Mouse (Mus musculus) C2C12 (cell line): ENCODE data around the gene Hacl1. TPM values are rescaled to one million over a fixed set of nuclear protein-coding genes. Genes with fewer than 3 reads are reported as not detected.

ENCODE experiments used
- H3K27me3 ChIP-seq: one replicate; pipeline ENCODE4 v1.6.1; 2011; ENCODE audit not compliant: control insufficient read depth, insufficient read depth, insufficient read length
- H3K36me3 ChIP-seq: one replicate; pipeline ENCODE4 v1.6.1; 2011; ENCODE audit not compliant: control insufficient read depth, insufficient read depth
- H3K4me3 ChIP-seq: one replicate; pipeline ENCODE4 v1.5.1; 2011; ENCODE audit warnings: mild to moderate bottlenecking, control low read depth; ENCODE audit not compliant: poor library complexity, insufficient read depth, severe bottlenecking
- H3K79me2 ChIP-seq: one replicate; pipeline ENCODE4 v1.6.1; 2011; ENCODE audit not compliant: control insufficient read depth, insufficient read depth
- H3K79me3 ChIP-seq: one replicate; pipeline ENCODE4 v1.6.1; 2011; ENCODE audit warnings: low read depth, control low read depth
- H3ac ChIP-seq: one replicate; pipeline ENCODE3; 2011; ENCODE audit warnings: low read depth; ENCODE audit not compliant: control insufficient read depth, insufficient read length
- CEBPB ChIP-seq: IDR thresholded peaks from one replicate; pipeline ENCODE4 v1.6.1; 2011; ENCODE audit warnings: low read depth, mild to moderate bottlenecking, control low read depth, moderate library complexity
- CTCF ChIP-seq: IDR thresholded peaks from one replicate; pipeline ENCODE4 v1.5.1; 2011; ENCODE audit not compliant: control insufficient read depth, insufficient read depth, insufficient read length
- FOSL1 ChIP-seq: IDR thresholded peaks from one replicate; pipeline ENCODE4 v1.8.0; 2011; ENCODE audit warnings: mild to moderate bottlenecking, low read length; ENCODE audit not compliant: poor library complexity, insufficient read depth, severe bottlenecking
- MAX ChIP-seq: IDR thresholded peaks from one replicate; pipeline ENCODE4 v1.6.1; 2011; ENCODE audit warnings: mild to moderate bottlenecking, control low read depth
- MYOD1 ChIP-seq: IDR thresholded peaks from one replicate; pipeline ENCODE4 v1.6.1; 2011; ENCODE audit warnings: low read depth; ENCODE audit not compliant: control insufficient read depth, insufficient read length
- MYOG ChIP-seq: IDR thresholded peaks from one replicate; pipeline ENCODE4 v1.6.1; 2011; ENCODE audit not compliant: control insufficient read depth, insufficient read length; ENCODE audit errors: extremely low read depth
- USF1 ChIP-seq: IDR thresholded peaks from one replicate; pipeline ENCODE4 v1.6.1; 2011; ENCODE audit warnings: low read depth, mild to moderate bottlenecking, control low read depth, moderate library complexity
- polyA plus RNA-seq: library from polyadenylated mRNA; unstranded; fragments of >200 nt; fragmentation: generic; extraction: Trizol; gene quantifications from one replicate; pipeline ENCODE4 v1.2.1, GENCODE M21; 2012; ENCODE audit warnings: missing spikeins

Gene Hacl1
- polyA plus RNA-seq, 1 experiment = 1.4 TPM

GRCm38 (mm10) chr14:31559216-31559615, 81.9 kb downstream of the Hacl1 start:
- TF ChIP-seq MYOD1 (no peak), MAX (no peak), MYOG (no peak), CEBPB (no peak), USF1 (no peak), FOSL1 (no peak), CTCF (no peak)
- Histone ChIP-seq H3K36me3 (no peaks in the 10 kb centered on the region), H3K4me3 (no peak overlapping the region), H3K27me3 (peaks cover 23% of the 10 kb centered on the region), H3K79me3 (no peaks in the 10 kb centered on the region), H3ac (no peak overlapping the region), H3K79me2 (no peaks in the 10 kb centered on the region)

GRCm38 (mm10) chr14:31557784-31558183, 83.3 kb downstream of the Hacl1 start:
- H3K4me3 ChIP-seq = no peak overlapping the region
- H3K79me2 ChIP-seq = no peaks in the 10 kb centered on the region
- H3ac ChIP-seq = no peak overlapping the region
- no peaks in the 10 kb centered on the region for H3K36me3 ChIP-seq
- TF ChIP-seq MYOG (no peak), CTCF (no peak), USF1 (no peak), FOSL1 (no peak), MAX (no peak), MYOD1 (no peak), CEBPB (no peak)
- peaks cover 23% of the 10 kb centered on the region for H3K27me3 ChIP-seq
- no peaks in the 10 kb centered on the region for H3K79me3 ChIP-seq

- Histone ChIP-seq H3K79me2 (no peaks in the 10 kb centered on the region), H3ac (no peak overlapping the region), H3K4me3 (no peak overlapping the region), H3K79me3 (no peaks in the 10 kb centered on the region), H3K27me3 (peaks cover 23% of the 10 kb centered on the region), H3K36me3 (no peaks in the 10 kb centered on the region)
- TF ChIP-seq CTCF (no peak), MAX (no peak), CEBPB (no peak), FOSL1 (no peak), USF1 (no peak), MYOG (no peak), MYOD1 (no peak)
Observed at GRCm38 (mm10) chr14:31557273-31557672, 83.8 kb downstream of the Hacl1 start.

- Histone ChIP-seq H3K36me3 (no peaks in the 10 kb centered on the region), H3ac (no peak overlapping the region), H3K79me3 (no peaks in the 10 kb centered on the region), H3K27me3 (peaks cover 23% of the 10 kb centered on the region), H3K4me3 (no peak overlapping the region), H3K79me2 (no peaks in the 10 kb centered on the region)
- TF ChIP-seq FOSL1 (no peak), CEBPB (no peak), USF1 (no peak), MYOG (no peak), MAX (no peak), MYOD1 (no peak), CTCF (no peak)
Observed at GRCm38 (mm10) chr14:31556526-31557260, 84.4 kb downstream of the Hacl1 start.

GRCm38 (mm10) chr14:31555963-31556434, 85.1 kb downstream of the Hacl1 start:
- Histone ChIP-seq H3K79me3 (no peaks in the 10 kb centered on the region), H3K4me3 (no peak overlapping the region), H3K27me3 (peaks cover 22% of the 10 kb centered on the region), H3K36me3 (no peaks in the 10 kb centered on the region), H3ac (no peak overlapping the region), H3K79me2 (no peaks in the 10 kb centered on the region)
- no peak for TF ChIP-seq FOSL1
- TF ChIP-seq USF1 = no peak
- TF ChIP-seq MYOG = no peak
- TF ChIP-seq MYOD1 = no peak
- TF ChIP-seq CEBPB = no peak
- TF ChIP-seq MAX = no peak
- TF ChIP-seq CTCF = no peak
